Mouse (Mus musculus) large intestine, adult 2 months (tissue): ENCODE measurements at regions not wholly inside any gene's neighbourhood (a gene's known extent, or its start where the extent isn't known, plus 50 kb on each side); places are given as distances from the start of the nearest gene placed in this dataset.

Source experiments
- DNase-seq: peaks from one replicate; pipeline ENCODE4 v3.0.0-alpha.2; 2012; ENCODE audit warnings: low read depth, low spot score
- WGBS: fragments of 180-500 bp; shearing (Covaris S2); methylation state at CpG from one replicate; pipeline ENCODE4 v1.1.7; 2018; 5-methylcytosine and 5-hydroxymethylcytosine counted together

DNA sequence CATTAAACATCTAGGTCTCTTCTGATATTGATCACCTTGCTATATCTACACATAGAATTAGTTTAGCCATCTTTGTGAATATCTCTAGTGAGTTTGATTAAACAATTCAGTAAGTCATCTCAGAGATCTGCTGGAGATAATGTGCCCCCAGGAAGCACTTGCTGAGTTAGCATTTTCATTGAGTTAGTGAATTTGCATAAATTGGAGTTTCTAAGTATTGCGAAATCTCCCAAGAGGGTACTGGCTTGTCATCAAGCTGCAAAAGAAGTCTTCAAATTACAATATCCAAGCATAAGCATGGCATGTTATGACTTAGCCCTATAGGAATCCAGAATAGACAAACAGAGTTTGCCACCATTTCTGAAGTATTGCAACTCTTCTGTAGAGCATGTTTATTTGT, 473.6 kb upstream of the Nr2f2 start:
- 100% methylated on average over 1 of the region's 1 CpGs for WGBS
- no peak for DNase-seq

DNA sequence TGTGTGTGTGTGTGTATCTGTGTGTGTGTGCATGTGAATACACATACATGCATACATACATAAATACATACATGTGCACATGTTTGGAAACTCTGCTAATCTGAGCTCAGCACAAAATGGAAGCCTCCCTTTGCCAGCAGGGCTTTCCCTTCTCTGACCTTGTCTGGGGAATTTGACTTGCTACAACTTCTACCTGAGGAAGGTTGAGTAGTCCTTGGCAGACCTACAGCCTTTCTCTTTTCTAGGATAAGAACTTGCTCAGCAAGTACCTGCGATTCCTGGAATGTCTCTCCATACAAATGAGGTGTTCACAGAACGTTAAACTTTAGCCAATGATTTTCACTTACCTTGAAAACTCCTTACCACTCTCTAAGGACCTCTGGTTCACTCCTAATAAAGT, 472.7 kb upstream of the Nr2f2 start:
- no peak for DNase-seq
- whole genome bisulfite sequencing = 45% methylated on average over 2 of the region's 2 CpGs

DNA sequence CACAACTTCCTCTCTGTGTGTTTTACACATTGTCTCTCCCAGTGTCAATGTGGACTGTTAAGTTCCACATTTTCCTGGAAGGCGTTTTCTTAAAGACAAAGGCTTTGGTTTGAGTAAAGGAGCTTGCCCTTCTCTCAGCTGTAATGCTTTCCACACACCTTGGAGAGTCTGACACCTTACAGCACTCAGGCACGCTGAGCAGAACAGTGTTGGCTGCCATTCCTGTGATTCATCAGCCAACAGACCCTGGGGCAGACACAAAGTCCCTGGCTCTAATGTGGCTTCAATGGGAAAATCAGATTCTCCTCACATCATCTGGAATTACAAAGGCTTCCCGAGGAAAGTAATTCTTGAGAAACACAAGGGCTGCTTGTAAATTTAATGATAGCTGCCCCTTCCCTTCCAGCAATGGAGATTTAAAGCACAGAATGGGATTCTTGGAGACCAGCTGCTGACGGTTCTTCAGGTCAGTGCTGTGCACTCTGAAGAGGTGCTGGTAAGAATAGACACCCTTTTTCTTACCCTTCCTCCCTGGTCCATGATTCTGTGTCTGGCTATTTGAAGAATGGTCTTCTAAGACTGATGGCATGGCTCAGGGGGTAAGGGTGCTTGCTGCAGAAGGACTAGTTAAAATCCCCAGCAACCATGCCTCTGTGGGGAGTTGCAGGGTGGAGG, 468.4 kb upstream of the Nr2f2 start:
- no peak for DNase-seq
- 47% methylated on average over 4 of the region's 4 CpGs for WGBS

DNA sequence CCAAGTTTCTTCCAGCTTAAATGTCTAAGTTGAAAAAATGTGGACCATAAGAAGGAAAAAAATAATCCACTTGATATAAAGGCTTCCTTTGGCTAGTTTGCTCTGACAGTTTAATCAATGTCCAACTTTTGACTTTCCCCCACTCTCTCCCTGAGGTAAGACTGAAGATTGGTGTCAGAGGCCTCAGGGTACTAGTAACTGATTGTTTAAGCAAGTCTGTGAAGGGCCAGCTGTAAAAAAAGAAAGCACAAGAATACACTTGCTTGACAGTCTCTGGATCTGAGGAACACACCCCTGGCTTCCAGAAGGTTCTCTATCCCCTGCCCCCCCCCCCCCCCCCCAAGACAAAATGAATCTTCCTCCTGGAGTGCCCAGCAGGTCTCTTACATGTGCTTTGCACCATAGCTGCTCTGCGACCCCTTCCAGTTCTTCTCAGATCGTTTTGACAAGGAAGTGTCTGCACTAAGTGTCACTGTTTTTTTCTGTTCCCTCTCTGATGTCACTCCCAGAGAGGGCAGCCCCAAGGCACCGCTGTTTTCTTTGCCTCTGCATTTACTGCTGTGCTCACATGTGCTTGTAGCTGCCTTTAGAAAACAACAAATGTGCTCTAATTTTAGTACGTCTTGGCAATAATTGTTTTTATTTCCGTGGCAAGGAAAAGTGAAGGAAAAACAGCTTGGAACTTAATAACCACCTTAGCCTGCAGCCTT, 462.1 kb upstream of the Nr2f2 start:
- 31% methylated on average over 5 of the region's 5 CpGs for WGBS
- DNase-seq = no peak

DNA sequence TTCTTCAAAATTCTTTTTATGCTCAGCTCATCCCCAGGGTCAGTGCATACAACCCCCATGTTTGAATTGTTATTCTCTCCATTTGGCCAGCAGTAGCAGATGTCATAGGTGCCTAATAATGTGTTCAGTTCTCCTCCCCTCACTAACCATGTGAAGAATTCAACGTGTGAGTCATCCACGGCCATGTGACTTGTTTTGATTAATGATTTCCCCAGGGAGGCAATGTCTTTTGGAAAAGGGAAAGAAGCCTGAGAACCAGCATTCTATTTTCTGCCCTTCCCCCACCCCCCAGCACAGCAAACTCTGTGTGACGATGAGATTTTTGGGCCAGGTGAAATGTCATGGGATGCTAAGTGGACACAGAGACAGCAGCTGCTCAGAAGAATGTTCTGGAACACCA, 459.5 kb upstream of the Nr2f2 start:
- no peak for DNase-seq
- 58% methylated on average over 3 of the region's 3 CpGs for WGBS

DNA sequence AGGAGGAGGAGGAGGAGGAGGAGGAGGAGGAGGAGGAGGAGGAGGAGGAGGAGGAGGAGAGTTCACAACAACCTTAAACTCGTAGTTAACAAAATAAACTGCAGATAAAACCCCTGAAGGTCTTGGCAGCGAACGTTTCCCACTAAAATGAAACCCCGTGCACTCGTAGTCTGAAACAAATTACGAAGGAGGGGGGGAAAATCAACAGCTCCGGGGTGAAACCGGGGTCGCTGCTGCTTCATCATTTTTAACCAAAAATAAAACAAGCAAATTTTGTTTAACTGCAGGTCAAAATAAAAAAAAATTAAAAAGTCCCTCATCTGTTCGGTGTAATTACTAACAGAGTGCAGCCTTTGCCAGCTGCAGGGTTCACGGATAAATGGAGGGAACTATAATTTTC, 456.5 kb upstream of the Nr2f2 start:
- 28% methylated on average over 11 of the region's 11 CpGs for WGBS
- DNase-seq = no peak

DNA sequence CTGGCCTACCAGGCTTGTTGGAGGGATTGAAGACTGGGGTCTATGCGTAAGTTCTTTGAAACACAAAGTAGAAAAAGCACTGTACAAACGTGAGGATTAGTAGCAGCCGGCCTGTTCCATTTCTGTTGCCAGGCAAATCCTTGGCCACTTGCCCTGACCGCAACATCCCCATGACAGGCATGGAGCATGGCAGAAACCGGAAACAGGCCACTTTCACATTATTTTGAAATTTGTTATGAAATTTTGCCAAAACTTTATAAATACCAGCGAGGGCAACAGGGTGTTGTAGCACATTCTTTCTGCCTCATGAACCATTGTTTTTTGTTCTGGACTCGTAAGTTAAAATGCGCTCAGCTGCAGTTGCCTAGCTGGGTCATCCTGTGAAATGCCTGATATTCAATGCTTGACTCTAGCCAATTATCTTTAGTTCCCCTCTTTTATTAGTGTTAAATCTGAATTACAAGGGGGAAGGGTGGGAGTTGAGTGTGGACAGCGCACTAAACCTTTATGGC, 455.8 kb upstream of the Nr2f2 start:
- no peak for DNase-seq
- 59% methylated on average over 9 of the region's 9 CpGs for WGBS

DNA sequence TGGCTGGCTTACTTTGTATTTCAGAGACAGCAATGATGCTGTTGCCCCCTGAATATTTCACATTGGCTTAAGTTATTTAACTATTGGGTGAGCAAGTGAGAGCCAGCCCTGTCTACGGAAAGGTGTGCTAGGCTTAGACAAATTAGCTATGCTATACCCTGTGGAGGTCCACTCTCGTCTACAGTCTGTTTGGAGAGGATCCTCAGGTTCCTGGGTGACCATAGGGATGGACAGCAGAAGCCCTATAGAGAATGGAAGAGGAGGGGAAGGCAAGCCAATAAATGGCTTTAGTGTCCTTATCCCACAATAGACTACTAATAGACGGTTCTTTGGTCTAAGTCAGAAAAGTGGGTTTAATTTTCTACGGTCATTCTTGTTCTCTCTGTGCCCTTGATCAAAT, 455.3 kb upstream of the Nr2f2 start:
- 86% methylated on average over 4 of the region's 4 CpGs for WGBS
- DNase-seq = no peak

DNA sequence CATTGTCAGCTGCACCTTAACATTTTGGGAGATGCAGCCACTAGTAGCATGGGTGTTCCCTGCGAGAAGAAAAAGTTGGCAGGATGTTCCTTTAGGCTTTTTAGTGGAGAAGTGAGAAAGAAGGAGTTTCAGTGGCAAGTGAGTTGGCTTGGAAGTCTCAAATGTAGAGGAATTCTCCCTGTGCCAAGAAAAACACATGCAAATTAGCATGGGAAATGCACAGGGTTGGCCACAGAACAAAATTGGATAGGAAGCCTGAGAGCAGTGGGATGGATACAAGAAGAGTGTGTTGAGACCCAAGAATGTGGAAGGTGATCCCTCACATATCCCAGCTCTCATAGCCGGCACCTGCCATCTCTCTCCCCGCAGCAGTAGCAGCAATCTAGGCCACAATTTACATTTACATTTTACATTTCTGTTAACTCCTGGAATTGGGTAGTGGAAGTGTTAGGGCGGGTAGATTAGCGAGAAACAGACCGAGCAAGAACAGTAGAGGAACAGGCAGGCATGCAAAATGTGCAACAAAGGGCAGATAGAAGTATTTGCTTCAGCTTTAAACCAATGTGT, 450.9 kb upstream of the Nr2f2 start:
- WGBS = 87% methylated on average over 6 of the region's 6 CpGs
- no peak for DNase-seq

DNA sequence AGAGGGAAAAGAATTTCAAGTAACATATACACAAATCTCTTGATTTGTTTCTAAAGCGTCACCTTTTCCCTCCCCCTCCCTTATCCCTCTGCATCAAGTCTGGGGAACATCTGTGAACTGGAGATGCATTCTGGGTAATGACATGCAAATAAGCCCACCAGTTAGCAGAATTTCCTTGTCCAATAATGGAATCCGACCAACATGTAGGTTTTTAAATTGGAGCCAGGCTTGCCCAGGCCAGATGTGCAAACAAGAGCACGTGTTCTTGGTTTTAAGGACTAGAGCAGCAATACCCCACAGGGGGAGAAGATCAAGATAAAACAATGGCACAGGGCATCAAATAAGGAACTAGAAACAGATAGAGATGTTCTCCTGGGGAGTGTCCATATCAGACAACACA, 447.9 kb upstream of the Nr2f2 start:
- no peak for DNase-seq

DNA sequence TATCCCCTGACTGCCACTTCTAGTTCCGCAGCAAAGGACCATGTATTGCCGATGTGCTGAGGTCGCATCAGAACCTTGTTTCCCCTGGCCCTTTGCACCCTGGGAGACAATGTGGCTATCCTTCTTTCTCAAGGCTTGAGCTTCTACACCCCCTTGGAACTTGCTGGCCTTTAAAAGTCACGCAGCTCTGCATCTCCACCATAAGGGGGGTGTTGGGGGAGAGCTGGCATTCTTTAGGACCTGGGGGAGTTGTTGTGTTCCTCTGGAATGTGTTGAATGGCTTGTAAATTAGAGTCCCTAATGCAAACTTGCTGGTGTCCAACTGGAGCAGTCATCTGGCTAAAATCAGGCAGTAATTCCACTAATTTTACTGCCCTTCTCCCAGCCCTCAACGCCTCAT, 446.6 kb upstream of the Nr2f2 start:
- WGBS = 65% methylated on average over 5 of the region's 5 CpGs
- DNase-seq = no peak

More for the DNA sequence above, 447.9 kb upstream of the Nr2f2 start:
- WGBS = 76% methylated on average over 3 of the region's 3 CpGs

DNA sequence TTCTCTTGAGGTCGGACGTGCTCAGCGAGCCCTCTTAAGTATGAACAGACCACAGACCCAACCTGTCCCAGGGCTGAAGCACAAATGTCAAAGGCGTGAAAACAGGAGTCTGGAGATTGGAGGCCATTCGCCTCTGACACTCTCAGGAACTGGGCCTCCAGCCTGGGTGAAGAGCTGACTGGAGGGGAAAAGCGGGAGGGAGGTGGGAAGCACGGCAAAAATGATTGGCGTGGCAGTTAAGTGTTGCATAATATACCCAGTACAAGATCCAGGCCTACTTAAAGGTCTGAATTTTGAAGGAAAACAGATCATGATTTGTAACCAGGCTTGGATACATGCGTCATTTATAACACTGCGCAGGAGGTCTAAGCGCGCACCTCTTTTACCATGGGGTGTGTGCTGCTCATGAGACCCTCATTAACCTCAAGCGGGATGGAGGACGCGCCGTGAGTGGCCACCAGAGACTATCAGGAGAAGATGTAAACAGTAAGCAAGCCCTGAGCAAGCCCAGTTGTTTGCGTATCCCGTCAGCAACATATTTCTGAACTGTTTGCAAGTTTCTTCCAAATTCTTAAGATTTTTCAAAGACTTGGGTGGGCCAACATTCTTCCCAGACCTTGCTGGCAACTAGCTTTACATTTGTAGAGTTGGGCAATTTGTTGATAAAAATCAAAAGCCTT, 444.0 kb upstream of the Nr2f2 start:
- DNase-seq = no peak
- 80% methylated on average over 18 of the region's 18 CpGs for WGBS

DNA sequence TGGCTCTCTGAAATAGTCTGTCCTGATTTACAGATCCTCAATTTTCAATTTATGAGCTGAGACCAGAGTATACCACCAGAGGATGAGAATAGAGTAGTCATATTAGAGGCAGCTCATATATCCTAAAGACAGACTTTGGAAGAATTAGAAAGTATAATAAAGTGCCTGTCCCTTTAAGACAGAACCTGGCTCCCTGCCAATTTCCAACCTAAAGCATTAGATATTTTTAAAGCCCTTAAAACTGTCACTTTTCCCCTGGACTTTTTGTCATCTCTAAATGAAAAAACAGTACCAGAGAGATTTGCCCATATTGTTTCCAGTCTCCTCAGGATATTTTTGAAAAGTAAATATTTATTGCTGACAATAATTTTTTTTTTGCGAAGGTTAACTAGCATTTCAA, 437.7 kb upstream of the Nr2f2 start:
- WGBS = 29% methylated on average over 1 of the region's 1 CpGs
- DNase-seq = no peak

DNA sequence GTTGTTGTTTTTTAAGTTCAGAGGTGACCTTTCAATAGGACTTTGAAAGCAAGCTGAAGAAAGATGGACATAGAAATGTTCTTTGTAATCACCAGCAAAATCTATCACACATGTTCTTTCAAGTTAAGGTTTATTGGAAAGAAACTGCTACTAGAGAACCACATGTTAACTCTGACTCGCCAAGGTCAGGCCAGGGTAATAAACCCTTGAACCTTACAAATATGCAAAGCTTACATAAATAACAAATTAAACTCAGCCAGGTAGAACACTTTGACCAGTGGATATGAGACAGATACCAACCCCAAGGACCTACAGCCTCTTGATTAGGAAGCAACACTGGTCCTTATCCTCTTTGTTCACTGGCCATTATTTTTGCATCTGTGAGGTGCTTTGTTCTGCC, 433.4 kb upstream of the Nr2f2 start:
- no peak for DNase-seq
- WGBS = 42% methylated on average over 1 of the region's 1 CpGs

DNA sequence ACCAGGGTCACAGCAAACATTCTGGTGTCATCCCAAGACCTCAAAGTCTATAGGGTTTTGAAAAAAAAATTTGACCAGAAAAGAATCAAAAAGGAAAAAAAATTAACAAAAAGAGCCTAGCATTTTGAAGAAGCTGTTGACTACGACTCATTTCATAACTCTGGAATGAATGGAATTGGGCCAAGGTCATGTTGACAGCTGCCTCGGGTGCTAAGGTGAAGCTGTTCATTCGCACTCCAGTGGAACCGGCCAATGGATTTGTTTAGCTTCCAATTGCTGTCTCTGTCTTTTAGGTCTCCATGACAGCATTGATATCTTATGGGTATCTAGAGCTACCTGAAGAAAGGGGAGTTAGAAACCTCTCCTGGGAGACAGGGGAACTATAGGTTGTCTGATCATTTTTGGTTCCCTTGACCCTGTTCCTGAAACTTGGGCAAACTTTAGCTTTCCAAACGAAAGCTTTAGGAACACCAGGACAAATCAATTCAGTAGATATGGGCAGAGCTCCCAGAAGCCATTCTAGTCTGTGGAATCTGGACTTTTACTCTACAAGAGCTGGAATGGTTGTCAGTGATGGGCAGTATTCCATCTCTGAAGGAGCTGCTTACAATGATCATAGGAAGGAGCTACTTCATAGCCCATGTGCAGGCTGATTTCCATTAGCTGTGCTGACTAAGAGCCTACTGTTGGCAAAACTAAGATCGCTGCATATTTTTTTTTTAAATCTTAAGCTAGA, 432.7 kb upstream of the Nr2f2 start:
- DNase-seq = no peak
- WGBS = 55% methylated on average over 6 of the region's 6 CpGs

DNA sequence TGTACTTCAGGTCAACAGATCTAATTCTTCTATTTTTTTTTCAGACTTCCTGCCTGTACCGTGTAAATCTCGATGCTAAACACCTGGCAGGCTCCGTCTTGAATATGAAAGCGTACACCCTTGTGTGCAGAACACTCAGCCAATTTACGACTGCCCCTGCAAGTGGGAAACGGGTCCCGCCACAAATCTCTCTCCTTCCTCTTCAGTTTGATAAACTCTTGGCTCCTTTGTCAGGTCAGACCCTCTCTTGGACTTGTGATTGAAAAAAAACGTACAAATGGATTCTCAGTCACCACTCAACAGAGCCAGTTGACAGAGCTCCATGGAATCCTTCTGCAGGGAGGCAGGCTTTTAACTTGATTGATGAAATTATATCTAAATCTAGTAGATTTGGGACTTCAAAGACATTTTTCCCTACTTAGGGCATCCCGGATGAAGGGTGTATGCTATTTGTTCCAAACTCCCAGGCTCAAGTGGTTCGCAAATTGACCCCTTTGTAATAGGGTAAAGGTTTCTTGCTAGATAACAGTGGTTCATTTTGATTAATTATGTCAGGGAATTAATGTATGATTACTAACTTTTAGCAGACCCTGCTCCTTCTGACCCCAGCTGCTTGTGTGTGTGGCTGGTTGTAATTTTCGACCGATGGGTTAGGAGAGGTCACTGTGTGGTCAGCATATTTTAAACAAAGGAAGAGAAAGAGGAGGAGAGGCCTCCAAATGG, 429.7 kb upstream of the Nr2f2 start:
- no peak for DNase-seq
- WGBS = 25% methylated on average over 12 of the region's 12 CpGs

DNA sequence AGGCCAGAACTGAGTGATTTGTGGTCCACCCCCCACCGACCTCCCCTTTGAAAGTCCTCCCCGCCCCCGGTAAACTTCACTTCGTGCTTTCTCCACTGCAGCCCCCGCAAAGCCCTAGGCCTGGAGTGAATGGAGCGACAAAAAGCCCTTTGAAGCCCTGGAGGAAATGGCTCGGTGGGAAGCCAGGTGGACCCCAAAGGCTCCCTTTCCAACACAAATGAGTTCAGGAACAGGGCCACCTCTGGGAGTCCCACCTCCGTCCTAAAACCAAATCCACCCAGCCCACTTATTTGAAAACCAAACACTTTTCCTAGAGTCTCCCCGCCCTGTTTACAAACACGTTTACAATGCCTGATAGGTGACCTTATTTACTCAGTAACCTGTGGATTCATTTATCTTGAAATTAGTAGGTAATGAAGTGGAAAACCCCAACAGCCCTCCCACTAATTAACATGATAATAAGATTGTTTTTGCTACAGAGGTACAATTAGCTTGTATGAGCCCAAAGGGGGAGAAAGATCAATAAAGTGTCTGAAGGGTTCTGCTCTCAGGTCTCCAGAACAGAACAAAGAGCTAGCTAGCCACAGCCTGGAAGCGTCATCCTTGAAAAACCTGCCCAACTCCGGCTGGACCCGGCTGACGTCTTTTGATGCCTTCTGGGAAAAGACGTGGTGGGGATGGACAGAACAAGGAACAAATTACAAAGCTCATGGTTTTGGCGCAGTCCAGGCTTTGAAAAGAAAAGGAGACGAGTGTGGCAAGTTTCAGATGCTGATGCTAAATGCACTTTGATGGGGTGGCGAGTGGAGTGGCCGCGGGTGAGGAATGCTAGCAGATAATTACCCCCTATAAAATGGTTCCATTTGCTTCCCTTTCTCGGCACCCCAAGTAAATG, 422.6 kb upstream of the Nr2f2 start:
- no peak for DNase-seq
- 41% methylated on average over 21 of the region's 21 CpGs for WGBS

DNA sequence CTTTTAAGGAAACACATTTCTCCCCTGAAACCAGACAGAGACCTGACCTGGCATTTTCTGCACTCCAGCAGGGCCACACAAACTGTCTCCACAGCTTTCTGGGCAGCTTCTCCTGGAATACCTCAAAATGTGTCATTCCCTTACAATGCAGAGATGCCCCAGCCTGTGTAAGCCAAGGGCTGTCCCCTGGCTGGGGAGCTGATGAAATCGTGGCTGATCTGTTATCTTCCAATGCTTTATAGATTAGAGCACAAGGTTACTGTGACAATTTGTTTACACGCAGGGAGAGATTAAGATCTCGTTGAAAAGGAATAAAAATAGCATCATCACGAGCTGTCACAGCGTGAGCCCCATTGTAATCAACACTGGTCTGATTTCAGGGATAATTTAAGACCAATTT, 421.4 kb upstream of the Nr2f2 start:
- DNase-seq = no peak

More for the DNA sequence above, 421.4 kb upstream of the Nr2f2 start:
- 43% methylated on average over 5 of the region's 5 CpGs for WGBS
